ENCODE assay signal across 28 mouse cellular contexts in genomic region chr8:56283936-56284335, GRCm38 (mm10).
"Had no signal": no experiment of that assay in that cellular context is flagged by ENCODE, and none has a peak within 500 bp of the region (broad histone marks: within the 10 kb centered on the region; RNA-seq: fewer than 3 reads in every experiment).

No protein-coding gene starts in this region.

- H3K9ac ChIP-seq: heart, embryonic 13.5 days; heart, embryonic 15.5 days; hindbrain, embryonic 12.5 days; hindbrain, embryonic 14.5 days; intestine, embryonic 15.5 days; kidney, embryonic 15.5 days; limb, embryonic 12.5 days; liver, embryonic 13.5 days; liver, embryonic 15.5 days; liver, postnatal 0 days had no signal

- H3K4me1 ChIP-seq: heart, embryonic 10.5 days; heart, embryonic 13.5 days; heart, embryonic 15.5 days; hindbrain, embryonic 10.5 days; hindbrain, embryonic 12.5 days; limb, embryonic 10.5 days; liver, embryonic 13.5 days; liver, embryonic 15.5 days had no signal

- H3K27ac ChIP-seq: heart, embryonic 10.5 days; heart, embryonic 13.5 days; heart, embryonic 15.5 days; hindbrain, embryonic 10.5 days; hindbrain, embryonic 12.5 days; hindbrain, embryonic 14.5 days; intestine, embryonic 15.5 days; layer of hippocampus, adult 2 months; left cerebral cortex, adult 2 months; limb, embryonic 10.5 days; limb, embryonic 12.5 days; liver, embryonic 13.5 days; liver, embryonic 15.5 days had no signal

- H3K27me3 ChIP-seq: heart, embryonic 13.5 days; heart, embryonic 15.5 days; hindbrain, embryonic 12.5 days; intestine, embryonic 15.5 days; kidney, embryonic 15.5 days; limb, embryonic 12.5 days; liver, embryonic 13.5 days; liver, embryonic 15.5 days had no signal

- H3K4me3 ChIP-seq: heart, embryonic 10.5 days; heart, embryonic 13.5 days; heart, embryonic 15.5 days; hindbrain, embryonic 10.5 days; hindbrain, embryonic 12.5 days; intestine, embryonic 15.5 days; kidney, embryonic 15.5 days; layer of hippocampus, adult 2 months; left cerebral cortex, adult 2 months; limb, embryonic 10.5 days; limb, embryonic 12.5 days; liver, embryonic 13.5 days; liver, embryonic 15.5 days had no signal

- H3K9me3 ChIP-seq: heart, embryonic 10.5 days; heart, embryonic 13.5 days; heart, embryonic 15.5 days; hindbrain, embryonic 10.5 days; hindbrain, embryonic 12.5 days; intestine, embryonic 15.5 days; kidney, embryonic 15.5 days; limb, embryonic 10.5 days; limb, embryonic 12.5 days; liver, embryonic 13.5 days; liver, embryonic 15.5 days had no signal

- H3K36me3 ChIP-seq: heart, embryonic 10.5 days; heart, embryonic 13.5 days; heart, embryonic 15.5 days; hindbrain, embryonic 10.5 days; hindbrain, embryonic 12.5 days; intestine, embryonic 15.5 days; kidney, embryonic 15.5 days; limb, embryonic 10.5 days; limb, embryonic 12.5 days; liver, embryonic 13.5 days; liver, embryonic 15.5 days had no signal

- H3K4me2 ChIP-seq: heart, embryonic 13.5 days; heart, embryonic 15.5 days; hindbrain, embryonic 12.5 days; hindbrain, embryonic 14.5 days; intestine, embryonic 15.5 days; kidney, embryonic 15.5 days; limb, embryonic 12.5 days; liver, embryonic 11.5 days; liver, embryonic 13.5 days; liver, embryonic 15.5 days had no signal

- ATAC-seq: hindbrain, embryonic 16.5 days; inflammation-experienced regulatory T-cells, adult 6 months; intestine, embryonic 15.5 days; intestine, postnatal 0 days; liver, postnatal 0 days had no signal

- DNase-seq: gastrocnemius, postnatal 14 days; gastrocnemius, postnatal 36 days; heart, postnatal 14 days; heart, postnatal 36 days; kidney, adult 18-20 months; kidney, adult 9 months; kidney, postnatal 14 days; kidney, postnatal 4 days; liver; liver, embryonic 13.5 days; liver, postnatal 0 days had no signal
